Mouse (Mus musculus) urinary bladder, postnatal 36 days (tissue): ENCODE results near the gene Ibsp.

ENCODE experiments used
- DNase-seq, 2 experiments: peaks; one replicate each; pipeline ENCODE4 v3.0.0; 2022; ENCODE audit warnings: low spot score in 2 of 2, mixed read lengths in 1 of 2

Ibsp gene

GRCm38 (mm10) chr5:104298994-104299393 lies at the start of gene Ibsp:
Ibsp (plus strand) TSS chr5:104299171.
- DNase-seq, result no peak

GRCm38 (mm10) chr5:104251811-104252210 lies 47.2 kb upstream of the Ibsp start:
- DNase-seq, result no peak

GRCm38 (mm10) chr5:104256585-104256984 lies 42.4 kb upstream of the Ibsp start:
- DNase-seq, result no peak

- DNase-seq, result no peak
Measured at GRCm38 (mm10) chr5:104261908-104262461, 37.0 kb upstream of the Ibsp start.

GRCm38 (mm10) chr5:104263014-104263776 lies 35.8 kb upstream of the Ibsp start:
- DNase-seq, result no peak

- no peak for DNase-seq
Measured at GRCm38 (mm10) chr5:104294201-104294600, 4.8 kb upstream of the Ibsp start.

- DNase-seq, result no peak
Measured at GRCm38 (mm10) chr5:104314073-104314472, 15.1 kb downstream of the Ibsp start.

- DNase-seq, result no peak
Measured at GRCm38 (mm10) chr5:104325029-104325428, 26.1 kb downstream of the Ibsp start, which contains the start of gene Mepe. Mepe (plus strand) TSS chr5:104325329.

- no peak for DNase-seq
Measured at GRCm38 (mm10) chr5:104326884-104327283, 27.9 kb downstream of the Ibsp start.

- DNase-seq, result no peak
Measured at GRCm38 (mm10) chr5:104327389-104327788, 28.4 kb downstream of the Ibsp start.

GRCm38 (mm10) chr5:104327876-104328275 lies 28.9 kb downstream of the Ibsp start:
- no peak for DNase-seq

- DNase-seq, result no peak
Measured at GRCm38 (mm10) chr5:104328317-104328850, 29.4 kb downstream of the Ibsp start.

- no peak for DNase-seq
Measured at GRCm38 (mm10) chr5:104329381-104329780, 30.4 kb downstream of the Ibsp start.

GRCm38 (mm10) chr5:104330088-104330487 lies 31.1 kb downstream of the Ibsp start:
- DNase-seq, result no peak

- no peak for DNase-seq
Measured at GRCm38 (mm10) chr5:104332296-104332695, 33.3 kb downstream of the Ibsp start.

GRCm38 (mm10) chr5:104333231-104333640 lies 34.3 kb downstream of the Ibsp start:
- peak; percentile 23 to 42 for DNase-seq

- DNase-seq, result no peak
Measured at GRCm38 (mm10) chr5:104333643-104334042, 34.7 kb downstream of the Ibsp start.

GRCm38 (mm10) chr5:104334516-104334915 lies 35.5 kb downstream of the Ibsp start:
- DNase-seq, result no peak

GRCm38 (mm10) chr5:104335962-104336361 lies 37.0 kb downstream of the Ibsp start:
- DNase-seq, result no peak

GRCm38 (mm10) chr5:104337491-104337890 lies 38.5 kb downstream of the Ibsp start:
- no peak for DNase-seq

GRCm38 (mm10) chr5:104339009-104339408 lies 40.0 kb downstream of the Ibsp start:
- no peak for DNase-seq

- DNase-seq, result no peak
Measured at GRCm38 (mm10) chr5:104339706-104340512, 40.9 kb downstream of the Ibsp start.
